8 mouse cellular contexts compared by ENCODE assay signal in the genomic region with DNA sequence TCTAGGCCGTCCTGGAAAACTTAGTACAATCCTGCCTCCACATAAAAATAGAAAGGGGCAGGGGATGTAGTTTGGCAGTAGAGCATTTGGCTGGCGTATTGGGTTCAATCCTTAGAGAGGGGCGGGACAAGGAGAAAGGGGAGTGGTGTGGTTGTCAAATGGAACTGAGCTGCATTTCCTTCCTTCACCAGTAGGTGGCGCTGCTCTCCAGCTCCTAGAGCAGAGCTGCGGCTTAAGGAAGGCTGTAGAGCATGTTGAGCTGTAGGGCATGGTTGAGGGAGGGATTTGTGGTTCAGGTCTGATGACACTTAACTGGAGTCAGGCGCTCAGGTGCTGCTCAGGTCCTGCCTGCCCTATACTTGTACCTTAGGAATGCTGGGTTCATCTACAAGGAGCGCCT. TPM values are rescaled to one million over a fixed set of nuclear protein-coding genes. Genes with fewer than 3 reads are reported as not detected.
DNase-seq lines count a peak whose midpoint lies in the region; ATAC-seq lines count a peak whose summit lies in the region.

No protein-coding gene starts in this region.

- no peak overlapping the region for H3K9ac ChIP-seq in intestine, embryonic 16.5 days (ENCODE audit: low read depth, low read length)
- H3K9ac ChIP-seq in midbrain, embryonic 11.5 days (ENCODE audit: low read length) = no peak overlapping the region

- peaks cover 28% of the 10 kb centered on the region for H3K27me3 ChIP-seq in embryonic facial prominence, embryonic 10.5 days (replicated peaks; ENCODE audit: low read depth, poor library complexity, severe bottlenecking)
- H3K27me3 ChIP-seq in intestine, embryonic 16.5 days (replicated peaks; ENCODE audit: control insufficient read depth, insufficient read depth, low read length) = peaks cover 4% of the 10 kb centered on the region; the same call in 1 of the 2 replicates
- H3K27me3 ChIP-seq in midbrain, embryonic 11.5 days (ENCODE audit: control insufficient read depth, insufficient read depth, low read length) = no peaks in the 10 kb centered on the region

- intact Hi-C loops in left cerebral cortex, postnatal 25 days (cut with DNase I) = loop anchor here (1.0 to 5.0 kb wide), 2 partner anchors 85 to 255 kb away; no protein-coding TSS in a partner anchor

- peak; percentile 69 for ATAC-seq in intestine, embryonic 16.5 days
- peak; percentile 74 for ATAC-seq in midbrain, embryonic 11.5 days (ENCODE audit: low FRiP score)

- peaks cover 16% of the 10 kb centered on the region for H3K36me3 ChIP-seq in embryonic facial prominence, embryonic 10.5 days (replicated peaks)
- H3K36me3 ChIP-seq in intestine, embryonic 16.5 days (ENCODE audit: control insufficient read depth, insufficient read depth, low read length) = peaks cover 4% of the 10 kb centered on the region; the same call in 1 of the 2 replicates
- H3K36me3 ChIP-seq in midbrain, embryonic 11.5 days (ENCODE audit: control insufficient read depth, insufficient read depth, low read length) = no peaks in the 10 kb centered on the region; the same call in 1 of the 2 replicates

- H3K4me2 ChIP-seq in intestine, embryonic 16.5 days (ENCODE audit: low read depth, low read length) = no peak overlapping the region
- H3K4me2 ChIP-seq in midbrain, embryonic 11.5 days = no peak overlapping the region

- H3K27ac ChIP-seq in embryonic facial prominence, embryonic 10.5 days (replicated peaks) = no peak overlapping the region
- H3K27ac ChIP-seq in intestine, embryonic 16.5 days (ENCODE audit: low read length) = no peak overlapping the region
- H3K27ac ChIP-seq in midbrain, embryonic 11.5 days (ENCODE audit: low read depth, low read length) = no peak overlapping the region

- 5% methylated on average over 7 of the region's 7 CpGs for WGBS in embryonic facial prominence, embryonic 10.5 days
- 7% methylated on average over 7 of the region's 7 CpGs for WGBS in intestine, embryonic 16.5 days
- WGBS in midbrain, embryonic 11.5 days = 9% methylated on average over 7 of the region's 7 CpGs

- H3K4me3 ChIP-seq in embryonic facial prominence, embryonic 10.5 days = no peak overlapping the region
- H3K4me3 ChIP-seq in intestine, embryonic 16.5 days (ENCODE audit: low read length) = no peak overlapping the region
- no peak overlapping the region for H3K4me3 ChIP-seq in midbrain, embryonic 11.5 days (ENCODE audit: low read depth, low read length)

- H3K9me3 ChIP-seq in embryonic facial prominence, embryonic 10.5 days = peaks cover 3% of the 10 kb centered on the region; the same call in 1 of the 2 replicates
- no peaks in the 10 kb centered on the region for H3K9me3 ChIP-seq in intestine, embryonic 16.5 days (ENCODE audit: control insufficient read depth, low read length)
- H3K9me3 ChIP-seq in midbrain, embryonic 11.5 days (ENCODE audit: control insufficient read depth, low read length) = no peaks in the 10 kb centered on the region

- peak; percentile 95 for DNase-seq in adrenal gland, postnatal 10 days
- DNase-seq in embryonic facial prominence, embryonic 10.5 days (ENCODE audit: low spot score) = peak; percentile 93
- DNase-seq in gonadal fat pad, adult 2 months (ENCODE audit: low read depth) = peak; percentile 44
- peak; percentile 91 to 96 for DNase-seq in left cerebral cortex, postnatal 25 days (ENCODE audit: low spot score in 2 of 2)
- DNase-seq in midbrain, embryonic 11.5 days (ENCODE audit: low spot score, missing footprints) = peak; percentile 100
- DNase-seq in right cerebral cortex, postnatal 4 days = peak; percentile 95
- DNase-seq in yolk sac, embryonic 10.5 days (ENCODE audit: low spot score) = peak; percentile 82

- peaks cover 39% of the 10 kb centered on the region for H3K4me1 ChIP-seq in embryonic facial prominence, embryonic 10.5 days
- peaks cover 12% of the 10 kb centered on the region for H3K4me1 ChIP-seq in intestine, embryonic 16.5 days (ENCODE audit: control insufficient read depth, insufficient read depth, low read length)
- H3K4me1 ChIP-seq in midbrain, embryonic 11.5 days (ENCODE audit: control insufficient read depth, insufficient read depth, low read length) = peaks cover 14% of the 10 kb centered on the region

RNA-seq across cellular contexts. Expression of gene Srxn1, which starts 6.6 kb away (rescaled TPM):
- 100 to 1,000 TPM in 1 of 2 experiments, 10 to 100 TPM in 1; 48.5 to 177 TPM for total RNA-seq in adrenal gland, postnatal 10 days (2021)
- polyA plus RNA-seq in embryonic facial prominence, embryonic 10.5 days (2016; fragmentation: Nextera tagmentation; extraction: Ambion mirVana) = 10.7 and 12.4 TPM in 2 replicates
- 109 and 124 TPM in 2 replicates for polyA plus RNA-seq in gonadal fat pad, adult 2 months (2012; rRNA removed)
- polyA plus RNA-seq in intestine, embryonic 16.5 days (2015; fragmentation: Nextera tagmentation; extraction: Ambion mirVana) = 34.9 and 43.6 TPM in 2 replicates
- total RNA-seq in left cerebral cortex, postnatal 25 days (2021) = 10 to 100 TPM; 85.6 to 96.7 TPM
- polyA plus RNA-seq in midbrain, embryonic 11.5 days (2014; fragmentation: Nextera tagmentation; extraction: Ambion mirVana) = 14.2 and 14.6 TPM in 2 replicates

RNA-seq across cellular contexts. Expression of gene Scrt2, which starts 30.6 kb away (rescaled TPM):
- total RNA-seq in adrenal gland, postnatal 10 days (2021) = under 1 TPM; 0.21 to 0.27 TPM
- polyA plus RNA-seq in embryonic facial prominence, embryonic 10.5 days (2016; fragmentation: Nextera tagmentation; extraction: Ambion mirVana) = 0.93 and 1.5 TPM in 2 replicates
- 0.70 and 0.82 TPM in 2 replicates for polyA plus RNA-seq in gonadal fat pad, adult 2 months (2012; rRNA removed)
- polyA plus RNA-seq in intestine, embryonic 16.5 days (2015; fragmentation: Nextera tagmentation; extraction: Ambion mirVana) = not detected in 2 replicates
- 10 to 100 TPM; 15.2 to 18.5 TPM for total RNA-seq in left cerebral cortex, postnatal 25 days (2021)
- polyA plus RNA-seq in midbrain, embryonic 11.5 days (2014; fragmentation: Nextera tagmentation; extraction: Ambion mirVana) = 10.0 and 11.0 TPM in 2 replicates

RNA-seq across cellular contexts. Expression of gene Tcf15, which starts 31.4 kb away (rescaled TPM):
- total RNA-seq in adrenal gland, postnatal 10 days (2021) = 10 to 100 TPM; 22.8 to 28.8 TPM
- 9.2 and 10.3 TPM in 2 replicates for polyA plus RNA-seq in embryonic facial prominence, embryonic 10.5 days (2016; fragmentation: Nextera tagmentation; extraction: Ambion mirVana)
- polyA plus RNA-seq in gonadal fat pad, adult 2 months (2012; rRNA removed) = 23.0 and 24.8 TPM in 2 replicates
- polyA plus RNA-seq in intestine, embryonic 16.5 days (2015; fragmentation: Nextera tagmentation; extraction: Ambion mirVana) = 6.5 and 7.5 TPM in 2 replicates
- 1 to 10 TPM in 1 of 2 experiments, under 1 TPM in 1; 0.76 to 1.1 TPM for total RNA-seq in left cerebral cortex, postnatal 25 days (2021)
- polyA plus RNA-seq in midbrain, embryonic 11.5 days (2014; fragmentation: Nextera tagmentation; extraction: Ambion mirVana) = 2.8 and 3.2 TPM in 2 replicates

Comparison
In these comparisons a context has a peak if more than half of its experiments do, and no peak if none do; other contexts are left out.
1. DNase-seq: peak in every context shown above with its lines; median percentile 100 in midbrain, embryonic 11.5 days; 95 in adrenal gland, postnatal 10 days; 95 in right cerebral cortex, postnatal 4 days; 94 in left cerebral cortex, postnatal 25 days; 93 in embryonic facial prominence, embryonic 10.5 days; 82 in yolk sac, embryonic 10.5 days; 44 in gonadal fat pad, adult 2 months.